Mouse (Mus musculus): ENCODE data around the gene Wnt10b. TPM values are rescaled to one million over a fixed set of nuclear protein-coding genes. Genes with fewer than 3 reads are reported as not detected.

Wnt10b gene
- polyA plus RNA-seq, 1 experiment from 2014 or later: not detected

- no peak overlapping the region for H3K9ac ChIP-seq
- H3K4me2 ChIP-seq: no peak overlapping the region
- H3K27ac ChIP-seq (replicated peaks): no peak overlapping the region
- 6% methylated on average over 9 of the region's 11 CpGs for WGBS
- peaks cover 25% of the 10 kb centered on the region for H3K4me1 ChIP-seq (replicated peaks)
- H3K36me3 ChIP-seq: no peaks in the 10 kb centered on the region
- H3K27me3 ChIP-seq: peaks cover 86% of the 10 kb centered on the region
- no peak for ATAC-seq (ENCODE audit: low FRiP score, low read depth)
- no peak overlapping the region for H3K4me3 ChIP-seq
- H3K9me3 ChIP-seq: no peaks in the 10 kb centered on the region
These were observed 856 bp upstream of the Wnt10b start for GRCm38 (mm10) chr15:98778806-98779205.

DNA sequence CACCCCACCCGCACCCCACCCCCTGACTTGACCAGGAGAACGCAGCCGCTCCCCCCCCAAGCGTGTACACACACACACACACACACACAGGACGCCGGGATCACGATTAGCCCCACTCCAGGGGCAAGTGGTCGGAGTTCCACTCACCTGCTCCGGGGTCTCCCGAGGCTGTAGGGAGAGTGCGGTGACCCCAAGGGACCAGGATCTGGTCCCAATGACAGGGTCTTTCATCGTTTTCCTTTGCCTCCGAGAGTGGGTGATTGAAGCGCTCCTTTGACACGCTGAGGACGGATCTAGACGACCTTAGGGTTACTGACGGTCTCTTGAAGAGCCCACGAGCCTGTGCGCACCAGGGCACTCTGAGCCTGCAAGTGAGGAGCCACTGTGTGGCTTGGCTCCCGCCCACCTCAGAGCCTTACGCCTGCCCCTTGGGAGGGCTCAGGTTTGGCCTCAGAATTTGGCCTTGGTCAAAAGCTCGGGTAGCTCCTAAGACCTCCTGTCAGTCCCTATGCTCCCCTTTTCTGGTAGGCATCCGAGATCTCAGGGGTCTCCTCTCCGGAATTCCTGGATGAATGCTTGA, 331 bp upstream of the Wnt10b start:
- WGBS: under 1% methylated on average over 25 of the region's 25 CpGs
- Histone ChIP-seq H3K9me3 (no peaks in the 10 kb centered on the region), H3K4me3 (peak overlapping the region; percentile 33), H3K4me2 (peak overlapping the region; percentile 52), H3K4me1 (replicated peaks) (peaks cover 25% of the 10 kb centered on the region), H3K9ac (no peak overlapping the region), H3K27me3 (peaks cover 91% of the 10 kb centered on the region), H3K36me3 (no peaks in the 10 kb centered on the region), H3K27ac (replicated peaks) (no peak overlapping the region)
- no peak for ATAC-seq (ENCODE audit: low FRiP score, low read depth)

DNA sequence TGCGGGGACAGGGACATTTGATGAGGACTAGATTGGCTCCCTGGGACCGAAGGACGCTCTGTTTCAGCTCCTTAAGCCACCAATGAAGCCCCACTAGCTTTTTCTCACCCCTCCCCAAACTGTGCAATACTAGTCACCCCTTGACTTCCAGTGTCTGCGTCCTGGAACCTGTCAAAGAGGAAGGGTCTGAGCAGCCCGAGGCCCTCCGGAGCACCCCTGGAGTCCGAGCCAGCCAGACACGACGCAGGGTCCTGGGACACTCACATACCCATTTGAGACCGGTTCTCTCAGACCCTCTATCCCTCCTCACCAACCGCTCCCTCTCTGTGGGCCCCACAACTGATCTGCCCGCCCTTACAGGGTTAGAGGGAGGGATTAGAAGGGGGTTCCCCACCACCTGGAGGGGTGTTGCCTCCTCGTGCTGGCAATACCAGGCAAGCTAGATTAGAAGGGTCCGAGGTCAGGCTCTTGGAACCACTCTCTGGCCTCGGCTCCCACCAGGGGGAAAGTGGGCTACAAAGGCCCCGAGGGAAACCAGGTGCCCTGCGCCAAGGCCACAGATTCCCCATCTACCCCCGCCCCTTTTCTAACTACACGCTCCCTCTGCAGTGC, 839 bp downstream of the Wnt10b start:
- no peak overlapping the region for H3K4me2 ChIP-seq
- WGBS: 3% methylated on average over 19 of the region's 19 CpGs
- peaks cover 97% of the 10 kb centered on the region for H3K27me3 ChIP-seq
- no peak overlapping the region for H3K27ac ChIP-seq (replicated peaks)
- no peaks in the 10 kb centered on the region for H3K9me3 ChIP-seq
- no peaks in the 10 kb centered on the region for H3K36me3 ChIP-seq
- no peak overlapping the region for H3K4me3 ChIP-seq
- ATAC-seq (ENCODE audit: low FRiP score, low read depth): no peak
- no peak overlapping the region for H3K9ac ChIP-seq
- H3K4me1 ChIP-seq (replicated peaks): peaks cover 34% of the 10 kb centered on the region

DNA sequence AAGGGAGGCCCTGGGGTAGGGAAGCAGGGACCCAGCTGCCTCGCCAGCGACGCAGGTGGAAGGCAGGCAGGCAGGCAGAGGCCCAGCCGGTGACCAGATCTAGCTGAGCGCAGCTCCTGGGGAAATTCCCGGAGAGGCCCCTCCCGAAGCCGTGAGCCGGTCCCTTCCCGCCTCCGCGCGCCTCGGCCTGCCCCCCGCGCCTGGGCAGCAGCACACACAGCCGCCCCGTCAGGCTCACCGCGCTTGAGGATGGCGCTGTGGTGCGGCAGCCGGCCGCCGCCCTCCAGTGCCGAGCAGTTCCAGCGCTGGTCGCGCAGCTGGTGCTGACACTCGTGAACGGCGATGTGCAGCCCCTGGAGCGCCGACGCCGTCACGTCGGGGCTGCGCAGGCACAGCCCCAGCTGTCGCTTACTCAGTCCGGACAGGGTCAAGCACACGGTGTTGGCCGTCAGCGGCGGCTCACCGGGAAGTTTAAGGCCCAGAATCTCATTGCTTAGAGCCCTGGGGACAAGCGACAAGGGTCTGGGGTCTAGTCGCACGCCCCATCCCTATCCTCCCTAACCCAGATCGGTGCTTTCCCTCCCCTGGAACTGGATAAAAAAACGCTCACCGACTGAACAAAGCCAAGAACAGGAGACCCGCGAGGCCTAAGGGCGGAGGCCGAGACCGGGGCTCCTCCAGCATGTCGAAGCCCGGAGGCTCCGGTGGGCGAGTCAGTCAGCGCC, 1.5 kb downstream of the Wnt10b start:
- Histone ChIP-seq H3K9me3 (no peaks in the 10 kb centered on the region), H3K4me3 (peak overlapping the region; percentile 27), H3K4me2 (peak overlapping the region; percentile 43), H3K27ac (replicated peaks) (no peak overlapping the region), H3K9ac (no peak overlapping the region), H3K27me3 (peaks cover 97% of the 10 kb centered on the region), H3K36me3 (no peaks in the 10 kb centered on the region), H3K4me1 (replicated peaks) (peaks cover 36% of the 10 kb centered on the region)
- ATAC-seq (ENCODE audit: low FRiP score, low read depth): 0 out of 2 replicates have a peak, but pooled peaks have one; percentile 54
- WGBS: 1% methylated on average over 62 of the region's 62 CpGs

- no peak overlapping the region for H3K4me3 ChIP-seq
- no peaks in the 10 kb centered on the region for H3K9me3 ChIP-seq
- no peak overlapping the region for H3K9ac ChIP-seq
- H3K27ac ChIP-seq (replicated peaks): no peak overlapping the region
- no peak overlapping the region for H3K4me2 ChIP-seq
- peaks cover 36% of the 10 kb centered on the region for H3K4me1 ChIP-seq (replicated peaks)
- H3K36me3 ChIP-seq: no peaks in the 10 kb centered on the region
- peaks cover 97% of the 10 kb centered on the region for H3K27me3 ChIP-seq
- WGBS: 3% methylated on average over 5 of the region's 5 CpGs
- ATAC-seq (ENCODE audit: low FRiP score, low read depth): no peak
These were observed 2.4 kb downstream of the Wnt10b start for GRCm38 (mm10) chr15:98775533-98775932.

DNA sequence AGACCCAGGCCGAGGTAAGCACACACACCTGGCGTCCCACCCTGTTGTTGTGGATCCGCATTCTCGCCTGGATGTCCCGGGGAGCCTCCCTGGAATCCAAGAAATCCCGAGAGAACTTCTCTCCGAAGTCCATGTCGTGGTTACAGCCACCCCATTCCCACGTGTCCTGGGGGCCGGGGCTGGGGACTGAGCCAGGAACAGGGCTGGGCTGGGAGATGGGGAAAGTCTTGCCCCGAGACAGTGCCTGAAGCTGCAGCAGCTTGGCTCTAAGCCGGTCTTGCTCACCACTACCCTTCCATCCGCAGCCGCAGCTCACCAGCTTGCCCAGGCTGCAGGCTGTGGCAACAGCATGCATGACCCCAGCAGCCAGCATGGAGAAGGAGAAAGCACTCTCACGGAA, 3.9 kb downstream of the Wnt10b start:
- no peak overlapping the region for H3K9ac ChIP-seq
- H3K9me3 ChIP-seq: no peaks in the 10 kb centered on the region
- no peak overlapping the region for H3K4me3 ChIP-seq
- no peaks in the 10 kb centered on the region for H3K36me3 ChIP-seq
- peaks cover 36% of the 10 kb centered on the region for H3K4me1 ChIP-seq (replicated peaks)
- no peak overlapping the region for H3K4me2 ChIP-seq
- WGBS: 7% methylated on average over 15 of the region's 15 CpGs
- no peak for ATAC-seq (ENCODE audit: low FRiP score, low read depth)
- peaks cover 96% of the 10 kb centered on the region for H3K27me3 ChIP-seq
- no peak overlapping the region for H3K27ac ChIP-seq (replicated peaks)

GRCm38 (mm10) chr15:98772511-98773211, 5.3 kb downstream of the Wnt10b start:
- Histone ChIP-seq H3K4me2 (peak overlapping the region; percentile 53), H3K4me1 (replicated peaks) (peaks cover 26% of the 10 kb centered on the region), H3K36me3 (no peaks in the 10 kb centered on the region), H3K27me3 (peaks cover 94% of the 10 kb centered on the region), H3K27ac (replicated peaks) (no peak overlapping the region), H3K4me3 (peak overlapping the region; percentile 32), H3K9me3 (no peaks in the 10 kb centered on the region), H3K9ac (peak overlapping the region; percentile 30; the same call in 1 of the 2 replicates)
- WGBS: 2% methylated on average over 36 of the region's 36 CpGs
- no peak for ATAC-seq (ENCODE audit: low FRiP score, low read depth)

DNA sequence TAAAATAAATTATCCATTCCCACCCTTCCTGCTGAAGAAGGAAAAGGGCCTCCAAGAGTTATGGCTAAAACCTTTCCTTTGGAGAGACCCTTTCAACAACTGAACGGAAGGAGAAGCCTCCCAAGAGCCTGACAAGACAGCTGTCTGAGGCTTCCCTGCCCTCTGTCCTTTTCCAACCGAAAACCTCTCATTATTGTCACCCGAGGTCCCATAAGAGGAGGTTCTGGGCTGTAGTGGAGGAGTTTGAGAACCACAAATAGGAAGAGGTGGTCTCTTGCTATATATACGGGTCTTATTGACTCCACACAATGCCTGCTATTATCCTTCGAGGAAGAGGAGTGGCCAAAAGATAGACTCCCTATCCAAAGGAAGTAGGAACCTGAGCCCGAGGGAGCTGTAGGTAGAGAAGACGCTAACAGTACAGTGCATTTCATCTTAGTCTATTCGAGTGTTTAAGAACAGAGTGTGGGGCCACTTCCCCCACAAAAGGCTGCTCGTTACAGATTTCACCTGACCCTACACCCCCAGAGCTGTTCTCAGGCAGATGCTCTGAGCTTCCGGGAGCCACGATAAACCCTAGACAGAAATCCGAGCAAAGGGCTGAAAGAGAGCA, 6.0 kb downstream of the Wnt10b start:
- ATAC-seq (ENCODE audit: low FRiP score, low read depth): no peak
- WGBS: 6% methylated on average over 12 of the region's 12 CpGs
- H3K4me1 ChIP-seq (replicated peaks): peaks cover 20% of the 10 kb centered on the region
- no peak overlapping the region for H3K27ac ChIP-seq (replicated peaks)
- peak overlapping the region; percentile 53 for H3K4me2 ChIP-seq
- peak overlapping the region; percentile 32; the same call in 1 of the 2 replicates for H3K4me3 ChIP-seq
- peak overlapping the region; percentile 30; the same call in 1 of the 2 replicates for H3K9ac ChIP-seq
- peaks cover 87% of the 10 kb centered on the region for H3K27me3 ChIP-seq
- H3K9me3 ChIP-seq: no peaks in the 10 kb centered on the region
- H3K36me3 ChIP-seq: no peaks in the 10 kb centered on the region

- 17% methylated on average over 5 of the region's 5 CpGs for WGBS
- no peak for ATAC-seq (ENCODE audit: low FRiP score, low read depth)
- H3K4me2 ChIP-seq: no peak overlapping the region
- H3K9ac ChIP-seq: no peak overlapping the region
- no peaks in the 10 kb centered on the region for H3K9me3 ChIP-seq
- H3K4me3 ChIP-seq: no peak overlapping the region
- peaks cover 21% of the 10 kb centered on the region for H3K4me1 ChIP-seq (replicated peaks)
- H3K36me3 ChIP-seq: no peaks in the 10 kb centered on the region
- peaks cover 65% of the 10 kb centered on the region for H3K27me3 ChIP-seq
- H3K27ac ChIP-seq (replicated peaks): no peak overlapping the region
These were observed 9.7 kb downstream of the Wnt10b start for GRCm38 (mm10) chr15:98768259-98768658.

GRCm38 (mm10) chr15:98765929-98766328, 12.0 kb downstream of the Wnt10b start:
- H3K27ac ChIP-seq (replicated peaks): no peak overlapping the region
- 47% methylated on average over 4 of the region's 4 CpGs for WGBS
- H3K4me3 ChIP-seq: no peak overlapping the region
- H3K4me1 ChIP-seq (replicated peaks): peaks cover 21% of the 10 kb centered on the region
- peaks cover 43% of the 10 kb centered on the region for H3K27me3 ChIP-seq
- no peaks in the 10 kb centered on the region for H3K9me3 ChIP-seq
- H3K4me2 ChIP-seq: no peak overlapping the region
- no peak overlapping the region for H3K9ac ChIP-seq
- no peaks in the 10 kb centered on the region for H3K36me3 ChIP-seq
- no peak for ATAC-seq (ENCODE audit: low FRiP score, low read depth)

GRCm38 (mm10) chr15:98762670-98763529, 15.1 kb downstream of the Wnt10b start, which contains the start of gene Arf3:
Gene Arf3, minus strand, starts transcription at chr15:98763214.
- Histone ChIP-seq H3K4me3 (peak within 1 kb of the TSS; percentile 95), H3K9ac (peak within 1 kb of the TSS; percentile 96), H3K4me1 (replicated peaks) (peaks cover 28% of the 10 kb centered on the region), H3K4me2 (peak within 1 kb of the TSS; percentile 76), H3K36me3 (peaks cover 20% of the 10 kb centered on the region), H3K9me3 (no peaks in the 10 kb centered on the region), H3K27ac (replicated peaks) (peak within 1 kb of the TSS; percentile 94), H3K27me3 (peaks cover 15% of the 10 kb centered on the region; the same call in 1 of the 2 replicates)
- WGBS: under 1% methylated on average over 64 of the region's 76 CpGs
- ATAC-seq (ENCODE audit: low FRiP score, low read depth): peak; percentile 97

All from hindbrain, embryonic 15.5 days (tissue).